Mouse (Mus musculus) megakaryocyte-erythroid progenitor cell, adult 5-6 weeks (primary cell): Measurements from ENCODE around the gene Apbb2. TPM values are rescaled to one million over a fixed set of nuclear protein-coding genes. Genes with fewer than 3 reads are reported as not detected.
A peak's percentile ranks its signal among the peaks of the same experiment; 100 is the strongest.

ENCODE experiments used
- ATAC-seq: replicated peaks from 2 replicates; pipeline ENCODE4 v1.8.0; 2016; ENCODE audit warnings: mild to moderate bottlenecking, inconsistent platforms; ENCODE audit not compliant: severe bottlenecking, poor library complexity, low FRiP score, low TSS enrichment
- total RNA-seq, 2 experiments: library from RNA; stranded (forward) in 1 of 2; stranded (reverse) in 1 of 2; fragments of 200-1000, 215-1000 nt in 1 of 2; fragments of >200 nt in 1 of 2; fragmentation: Nextera tagmentation in 1 of 2; gene quantifications; 2 replicates each; pipeline ENCODE4 v1.2.3; 2014 to 2017

Apbb2 gene
- total RNA-seq, 2 experiments from 2014 or later, result 2.4 TPM; not detected in 1

DNA sequence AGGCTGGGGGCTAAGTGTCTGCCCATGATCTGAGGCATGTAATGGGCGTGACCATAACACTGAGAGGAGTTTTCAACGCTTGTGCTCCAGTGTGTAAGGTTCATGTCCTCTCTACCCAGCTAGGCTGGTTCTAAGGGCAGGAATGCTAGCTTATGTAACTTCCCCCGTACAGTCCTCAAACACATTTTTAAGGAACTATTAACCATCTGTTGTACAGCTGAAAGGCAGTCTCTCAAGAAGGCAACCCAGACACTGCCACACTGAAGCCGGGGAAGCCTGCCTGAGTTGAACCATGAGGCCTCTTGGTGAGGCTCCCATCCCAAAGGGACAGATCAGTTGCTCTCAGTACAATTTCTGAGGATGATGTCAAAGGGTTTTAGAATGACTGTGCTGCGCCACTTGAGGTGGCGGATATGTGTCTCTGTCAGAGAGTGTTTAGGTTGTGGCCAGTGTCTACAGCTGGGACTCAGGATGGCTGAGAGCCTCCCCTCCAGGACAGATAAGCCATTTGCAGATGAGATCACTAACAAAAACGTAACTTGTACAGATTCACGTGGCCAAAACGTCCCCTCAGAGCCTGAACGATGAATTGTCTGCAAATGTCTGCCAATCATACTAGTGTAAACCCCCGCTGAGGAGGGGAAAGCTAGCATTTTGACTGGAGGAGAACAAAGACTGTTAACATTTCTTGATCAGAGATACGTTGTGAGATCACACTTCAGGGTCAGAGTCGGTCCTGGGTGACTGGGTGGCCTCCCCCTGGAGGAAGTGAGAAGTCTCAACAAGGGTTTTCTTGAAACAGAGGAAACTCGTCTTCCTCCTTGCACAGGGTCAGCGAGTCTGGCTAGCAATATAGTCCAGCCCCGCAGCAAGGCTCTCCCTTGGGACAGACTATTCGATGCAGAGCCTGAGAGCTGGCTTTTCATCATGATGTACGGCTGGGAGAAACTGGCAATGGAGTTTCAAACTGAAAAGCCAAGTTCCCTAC is 255.0 kb downstream of the Apbb2 start:
- ATAC-seq, result no peak

DNA sequence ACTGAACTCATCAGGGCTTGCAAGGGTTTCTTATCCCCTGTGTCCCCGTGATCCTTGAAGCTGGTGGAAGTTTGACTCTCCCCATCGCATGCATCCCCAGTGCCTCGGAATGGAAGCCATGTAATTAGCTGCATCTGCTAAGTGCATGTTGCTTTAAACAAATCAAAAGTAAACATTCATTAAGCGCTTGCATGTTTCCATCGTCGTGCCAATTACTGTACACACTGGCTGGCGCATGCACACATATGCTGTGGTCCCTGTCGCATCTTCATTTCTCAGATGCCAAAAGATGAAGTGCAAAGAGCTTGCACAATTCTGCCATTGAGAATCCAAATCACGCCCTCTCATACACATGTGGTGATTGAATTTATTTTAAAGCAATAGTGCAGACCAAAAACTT is 257.8 kb downstream of the Apbb2 start:
- no peak for ATAC-seq

DNA sequence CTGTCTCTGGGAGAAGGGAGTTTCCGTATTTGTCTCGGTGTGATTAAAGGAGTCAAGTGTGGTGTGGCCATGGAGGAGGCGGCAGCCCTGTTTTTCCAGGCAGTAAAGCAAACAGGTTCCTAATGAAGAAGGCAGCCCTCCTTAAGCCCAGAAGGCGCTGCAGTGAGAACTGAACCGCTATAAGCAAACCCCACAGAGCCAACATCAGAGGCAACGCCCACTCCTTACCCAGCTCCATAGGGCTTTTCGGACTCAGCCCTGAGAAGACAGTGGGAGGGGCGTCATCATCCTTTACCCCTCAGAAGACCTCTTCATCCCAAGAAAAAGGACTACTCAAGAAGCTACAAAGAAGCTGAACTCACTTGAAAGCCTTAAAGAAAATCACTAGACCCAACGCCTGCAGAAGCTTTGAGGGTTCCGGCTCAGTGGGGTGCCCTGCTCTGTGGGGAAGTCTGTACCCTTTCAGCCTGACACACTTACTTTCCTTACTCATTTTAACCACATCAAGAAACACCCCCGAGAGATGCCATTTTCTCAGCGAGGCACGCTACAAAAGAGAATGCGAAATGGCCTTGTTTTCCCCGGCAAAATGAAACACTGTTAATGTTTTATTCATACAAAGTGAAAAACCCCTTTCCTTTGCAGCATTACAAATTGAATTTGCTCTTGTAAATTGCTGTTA is 258.7 kb downstream of the Apbb2 start:
- no peak for ATAC-seq

DNA sequence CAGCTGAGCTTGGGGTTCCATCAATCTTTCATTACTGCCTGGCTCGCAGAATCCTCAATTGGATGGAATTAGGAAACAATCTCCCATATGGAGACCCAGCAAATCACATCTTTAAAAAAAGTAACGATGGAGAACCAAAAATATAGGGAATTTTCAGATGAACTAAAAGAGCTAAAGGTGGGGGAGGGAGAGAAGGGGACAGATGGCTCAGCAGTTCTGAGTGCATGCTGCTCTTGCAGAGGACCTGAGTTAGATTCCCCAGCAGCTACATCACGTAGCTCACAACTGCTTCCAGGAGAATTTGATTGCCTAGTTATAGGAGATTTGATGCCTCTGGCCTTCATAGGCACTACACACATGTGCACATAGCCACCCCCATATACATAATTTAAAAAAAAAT is 263.4 kb downstream of the Apbb2 start:
- ATAC-seq, result no peak

DNA sequence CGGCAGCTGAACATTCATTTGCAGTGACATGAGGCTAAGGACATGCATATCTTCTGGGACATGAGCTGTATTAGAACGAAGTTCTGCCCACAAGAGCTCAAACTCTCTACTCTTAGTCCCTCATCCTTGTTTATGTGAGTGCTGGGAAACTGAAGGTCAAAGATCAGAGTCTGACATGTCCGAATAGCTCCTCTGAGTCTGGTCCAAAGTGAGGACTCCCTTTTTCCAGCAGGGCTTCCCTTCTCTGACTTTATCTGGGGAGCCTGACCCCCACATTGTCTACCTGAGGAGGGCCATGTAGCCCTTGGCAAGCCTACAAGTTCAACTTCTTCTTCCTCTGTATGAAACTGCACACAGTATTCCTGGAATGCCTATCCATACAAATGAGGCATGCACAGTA is 264.7 kb downstream of the Apbb2 start:
- no peak for ATAC-seq

DNA sequence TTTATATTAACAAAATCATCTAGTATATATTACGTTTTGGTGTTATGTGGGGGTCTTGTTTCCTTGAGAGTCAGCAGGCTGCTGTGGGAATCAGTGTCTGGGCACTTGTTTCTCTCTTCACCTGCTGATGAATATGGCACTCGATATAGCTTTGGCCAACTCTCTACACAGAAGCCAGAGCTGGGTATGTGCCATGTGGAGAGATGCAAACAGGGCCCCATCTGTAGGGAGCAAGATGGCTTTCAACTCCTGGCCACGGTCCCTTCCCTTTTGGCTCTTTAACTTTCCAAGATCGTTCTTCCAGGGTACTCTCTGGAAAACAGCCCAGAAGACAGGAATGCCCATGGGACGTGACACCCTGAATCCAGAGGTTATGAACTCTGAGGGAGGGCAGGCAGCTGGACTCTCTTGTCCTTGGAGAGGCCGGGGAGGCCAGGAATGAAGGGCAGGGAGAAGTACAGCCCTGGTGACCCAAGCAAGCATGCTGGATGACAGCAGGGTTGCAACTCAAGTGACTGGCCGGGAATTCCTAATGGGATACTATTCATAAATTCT is 266.7 kb downstream of the Apbb2 start:
- ATAC-seq, result no peak

DNA sequence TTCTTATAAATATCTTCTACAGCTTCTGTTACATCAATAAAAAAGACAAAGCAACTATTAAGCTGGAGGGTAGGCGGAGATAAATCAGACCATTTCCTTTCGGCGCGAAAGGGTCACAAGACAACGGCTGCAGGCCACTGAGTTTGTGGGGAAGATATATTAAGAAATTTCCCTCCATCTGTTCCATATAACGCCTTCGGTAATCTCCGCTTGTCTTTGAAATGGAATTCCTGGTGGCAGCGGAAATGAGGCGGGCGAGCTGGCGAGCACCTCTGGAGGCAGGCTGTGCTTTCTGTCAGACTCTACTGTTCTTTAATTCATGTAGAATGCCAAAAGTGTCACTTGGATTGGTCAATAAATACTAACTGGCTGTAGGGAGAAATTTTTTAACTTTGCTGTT is 267.5 kb downstream of the Apbb2 start:
- ATAC-seq, result no peak

DNA sequence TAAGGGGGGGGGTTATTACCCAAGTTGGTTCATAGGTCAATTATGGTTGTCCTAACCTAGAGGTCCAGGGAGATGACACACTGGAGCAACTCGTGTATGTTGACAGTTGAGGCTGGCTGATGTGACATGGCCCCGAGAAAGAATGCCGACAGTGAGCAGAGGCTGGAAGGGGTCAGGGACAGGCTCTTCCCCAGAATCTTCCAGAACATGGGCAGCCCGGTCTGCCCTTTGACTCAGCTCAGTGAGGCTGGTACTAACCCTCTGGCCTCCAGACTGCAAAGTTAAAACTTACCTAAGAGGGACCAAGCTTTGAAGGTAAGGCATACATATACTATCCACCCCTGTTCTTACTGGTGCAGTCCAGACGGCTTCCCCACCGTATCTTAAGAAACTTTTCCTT is 268.0 kb downstream of the Apbb2 start:
- ATAC-seq, result no peak

DNA sequence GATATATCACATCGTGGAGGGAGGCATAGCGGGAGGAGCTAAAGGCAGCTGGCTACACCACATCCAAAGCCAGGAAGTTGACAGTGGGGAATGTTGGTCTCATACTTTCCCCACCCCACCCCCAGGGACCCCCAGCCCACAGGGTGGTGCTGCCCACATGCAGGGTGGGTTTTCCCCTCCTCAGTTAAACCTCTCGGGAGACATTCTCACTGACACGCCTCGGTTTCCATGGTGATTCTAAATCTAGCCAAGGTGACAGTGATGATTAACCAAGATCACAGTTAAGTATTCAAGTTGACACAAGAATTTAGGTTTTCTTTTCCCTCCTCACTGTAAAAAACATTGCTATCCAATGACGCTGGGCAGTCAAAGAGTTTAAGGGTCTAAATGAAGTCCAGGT is 270.2 kb downstream of the Apbb2 start:
- no peak for ATAC-seq

DNA sequence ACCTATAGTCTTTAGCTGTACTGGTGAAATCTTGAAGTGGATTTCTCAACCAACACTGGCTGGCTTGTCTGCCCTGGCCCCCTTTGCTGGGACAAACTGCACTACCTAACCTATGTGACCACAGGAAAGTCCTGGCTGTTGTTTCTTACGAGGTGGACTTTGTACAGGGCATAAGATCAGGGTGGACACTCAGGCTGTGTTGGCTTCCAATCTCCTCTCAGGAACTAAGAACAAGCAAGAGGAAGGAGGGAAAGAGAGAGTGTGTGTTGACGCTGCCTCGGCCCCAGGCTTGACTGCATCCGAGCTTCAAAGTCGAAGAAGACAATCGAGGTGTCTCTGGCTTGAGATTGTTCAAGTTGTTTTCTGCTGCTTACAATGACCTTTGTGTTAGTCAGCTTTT is 271.8 kb downstream of the Apbb2 start:
- ATAC-seq, result no peak

DNA sequence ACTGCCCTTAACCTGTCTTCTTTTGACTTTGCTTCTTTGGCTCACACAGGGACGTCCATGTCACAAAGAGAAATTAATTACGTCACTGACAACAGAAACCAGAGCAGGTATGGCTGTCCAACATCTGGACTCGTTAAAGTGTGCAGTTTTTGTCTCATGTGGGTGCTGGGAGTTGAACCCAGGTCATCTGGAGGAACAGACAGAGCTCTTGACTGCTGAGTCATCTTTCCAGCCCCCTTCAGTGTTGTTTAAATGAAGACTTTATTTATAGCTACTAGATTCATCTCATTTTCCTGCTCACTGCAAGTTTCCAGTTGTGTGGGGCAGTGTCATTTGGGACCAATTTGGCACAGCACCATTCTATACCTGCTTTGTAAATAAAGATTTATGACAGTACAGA is 273.4 kb downstream of the Apbb2 start:
- ATAC-seq, result no peak

DNA sequence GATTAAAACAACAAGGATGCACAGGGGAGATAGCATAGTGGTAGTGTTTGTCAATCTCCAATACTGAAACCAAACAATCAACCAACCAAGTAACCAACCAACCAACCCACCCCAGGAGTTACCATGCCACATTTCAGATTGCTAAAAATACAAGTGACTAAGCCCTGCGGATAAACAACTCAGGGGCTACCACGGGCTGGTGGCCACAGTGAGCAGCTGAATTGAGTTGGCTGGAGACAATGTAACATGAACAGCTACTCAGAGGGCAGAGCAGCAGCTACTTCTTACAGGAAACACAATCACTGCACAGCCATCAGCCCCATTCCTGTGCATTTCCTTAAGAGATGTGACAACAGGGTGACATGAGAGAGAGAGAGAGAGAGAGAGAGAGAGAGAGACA is 274.4 kb downstream of the Apbb2 start:
- no peak for ATAC-seq

DNA sequence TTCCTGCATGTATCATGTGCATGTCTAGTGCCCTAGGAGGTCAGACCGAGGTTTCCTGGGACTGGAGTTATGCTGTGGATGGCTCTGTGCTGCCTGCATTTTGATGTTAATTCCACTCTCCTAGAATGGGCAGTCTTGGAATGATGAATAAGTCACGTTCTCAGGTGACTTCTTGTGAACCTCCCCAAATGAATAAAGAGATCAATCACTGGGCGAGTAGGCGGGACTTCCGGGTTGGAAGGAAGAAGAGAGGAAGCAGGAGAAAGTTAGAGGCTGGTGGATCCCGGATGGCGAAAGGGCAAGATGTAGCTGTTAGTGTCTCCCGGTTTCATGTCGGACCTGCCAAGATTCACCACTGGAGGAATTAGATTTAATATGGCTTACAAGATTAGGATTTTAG is 276.3 kb downstream of the Apbb2 start:
- no peak for ATAC-seq

DNA sequence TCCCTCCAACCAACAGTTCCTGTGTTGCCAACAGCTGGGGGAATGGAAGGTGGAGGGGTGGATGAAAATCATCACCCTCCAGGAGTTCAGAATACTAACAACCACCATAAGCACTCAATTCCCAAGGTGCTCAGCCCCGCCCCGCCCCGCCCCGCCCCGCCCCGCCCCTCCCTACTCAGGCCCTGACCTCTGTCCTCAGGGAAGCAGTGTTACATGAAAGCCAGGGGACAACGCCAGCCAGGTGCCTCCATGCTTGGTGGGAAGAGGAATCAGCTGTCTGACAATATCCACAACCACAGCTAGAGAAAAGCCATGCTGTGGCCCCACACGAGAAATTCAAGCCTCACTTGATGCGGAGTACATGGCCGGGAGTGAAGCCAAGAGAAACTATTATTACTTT is 276.7 kb downstream of the Apbb2 start:
- ATAC-seq, result no peak

DNA sequence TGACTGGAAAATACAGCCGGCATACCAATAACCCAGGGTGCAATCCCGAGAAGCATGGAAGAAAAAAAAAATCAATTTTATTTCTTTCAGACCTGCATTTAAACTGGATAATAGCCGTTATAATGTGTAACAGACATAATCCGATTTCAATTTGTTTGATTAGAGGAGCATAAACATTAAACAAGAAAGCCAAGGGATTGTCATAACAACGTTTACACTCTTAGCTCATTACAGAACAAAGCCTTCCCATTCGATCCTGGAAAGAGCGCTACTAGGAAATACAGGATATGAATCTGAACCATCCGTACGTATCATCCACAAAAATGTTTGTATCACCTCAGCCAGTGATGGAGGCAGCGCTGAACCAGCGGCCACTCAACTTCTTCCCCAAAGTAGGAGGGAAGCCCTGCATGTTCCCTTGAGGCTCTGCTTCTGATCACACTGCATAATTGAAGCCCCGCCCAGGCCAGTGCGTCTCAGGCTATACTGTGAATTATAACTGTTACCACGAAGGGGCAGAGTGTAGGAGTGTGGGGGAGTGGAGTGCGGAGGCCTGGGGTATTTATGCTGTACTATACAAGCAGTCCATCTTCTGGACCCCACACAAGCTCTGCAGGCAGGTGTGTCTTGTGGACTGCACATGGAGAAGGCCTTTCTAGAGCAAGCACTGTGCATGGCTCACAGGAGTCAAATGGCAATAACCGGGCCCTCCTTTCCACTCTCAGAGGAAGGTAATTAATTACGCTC is 278.1 kb downstream of the Apbb2 start:
- ATAC-seq, result no peak

DNA sequence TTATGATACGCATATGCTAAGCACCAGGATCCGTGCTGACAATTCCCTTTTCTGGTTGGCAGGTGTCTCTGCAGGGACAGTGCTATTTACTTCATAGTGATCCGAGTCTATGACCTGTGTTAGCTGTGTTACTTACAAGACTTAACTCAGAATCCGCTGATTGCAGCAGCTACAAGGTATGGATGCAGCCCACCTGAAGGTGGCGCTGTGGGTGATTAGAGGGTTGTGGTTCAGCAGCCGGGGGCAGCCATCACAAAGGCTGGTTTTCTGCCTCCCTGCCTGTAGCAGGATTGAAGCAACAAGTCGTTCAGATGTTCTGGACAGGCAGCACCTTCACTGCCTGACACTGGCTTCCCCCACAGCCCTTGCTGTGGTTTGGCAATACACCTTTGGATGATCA is 280.0 kb downstream of the Apbb2 start:
- ATAC-seq, result no peak

DNA sequence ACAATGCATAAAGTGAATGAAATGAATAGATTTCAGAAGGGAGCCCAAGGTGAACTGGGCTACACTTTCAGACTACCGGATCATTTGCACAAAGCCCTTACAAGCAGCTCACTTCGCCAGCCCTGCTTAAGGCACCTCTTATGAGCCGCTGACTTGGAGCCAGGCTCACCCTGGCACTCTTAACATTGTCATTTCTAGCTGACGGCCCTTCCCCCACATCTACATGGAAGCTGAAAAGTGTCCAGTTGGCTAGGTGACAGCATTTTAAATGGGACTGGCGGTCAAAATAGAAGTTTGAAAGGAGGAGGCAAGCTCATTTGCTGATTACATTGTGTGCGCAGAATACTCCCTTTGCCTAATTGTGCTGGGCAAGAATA is 280.6 kb downstream of the Apbb2 start:
- ATAC-seq, result no peak

DNA sequence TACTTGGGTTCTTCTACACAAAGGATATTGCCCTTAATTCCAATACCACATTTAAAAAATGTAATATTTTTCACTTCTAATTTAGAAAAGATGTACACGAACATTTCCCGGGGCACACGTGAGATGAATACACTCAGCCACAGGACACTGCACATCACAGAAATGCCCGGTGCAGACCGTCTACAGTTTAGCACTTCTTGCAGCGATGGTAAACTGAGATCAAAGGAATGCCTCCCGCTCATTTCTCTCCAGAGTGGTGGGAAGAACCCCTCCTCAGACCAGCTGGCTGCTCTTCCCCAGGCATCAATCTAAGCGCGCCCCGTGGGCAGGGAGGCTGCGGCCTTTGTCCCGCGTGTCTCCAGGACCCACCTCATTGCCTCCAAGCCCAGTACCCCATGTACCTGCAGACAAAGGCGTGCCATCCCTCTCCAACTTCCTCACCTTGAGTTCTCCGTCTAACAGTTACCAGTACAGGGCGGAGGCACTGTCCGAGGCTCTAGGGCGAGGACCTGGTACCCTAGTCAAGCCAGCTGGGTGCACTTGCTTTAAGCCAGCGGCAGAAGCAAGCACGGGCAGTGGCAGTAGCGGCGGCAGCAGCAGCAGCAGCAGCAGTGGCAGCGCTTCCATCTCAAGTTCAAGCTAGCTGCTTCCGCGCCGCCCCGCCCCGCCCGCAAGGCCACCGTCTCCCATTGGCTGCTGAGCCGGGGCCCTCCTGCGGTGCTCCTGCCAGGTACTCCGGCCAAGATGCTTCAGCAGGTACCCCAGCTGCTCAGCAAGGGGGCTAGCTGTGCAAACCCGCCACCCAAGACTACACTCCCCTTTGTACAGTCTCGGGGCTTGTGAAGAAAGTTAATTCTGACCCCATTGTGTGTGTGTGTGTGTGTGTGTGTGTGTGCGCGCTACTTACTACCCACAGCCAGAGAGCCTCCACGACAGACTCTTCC is 281.3 kb downstream of the Apbb2 start:
- peak; percentile 49; the same call in 1 of the 2 replicates for ATAC-seq

DNA sequence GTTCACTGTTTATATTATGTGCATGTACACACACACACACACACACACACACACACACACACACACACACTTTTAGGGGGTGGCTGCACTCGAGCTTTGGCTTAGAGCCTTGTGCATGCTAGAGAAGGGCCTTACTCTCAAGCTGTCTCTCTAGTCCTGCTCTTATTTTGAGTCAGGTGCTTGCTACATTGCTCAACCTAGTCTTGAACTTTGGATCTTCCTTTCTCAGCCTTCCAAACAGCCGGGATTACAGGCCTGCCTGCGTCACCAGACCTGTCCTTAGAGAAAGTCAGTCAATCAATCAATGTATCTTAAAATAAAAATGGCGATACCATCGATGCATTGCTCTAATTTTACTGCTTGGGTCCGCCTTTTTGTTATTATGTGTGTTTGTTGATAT is 287.8 kb downstream of the Apbb2 start:
- ATAC-seq, result no peak
